Mouse (Mus musculus): ENCODE data around the gene Rpl19.
A peak's percentile ranks its signal among the peaks of the same experiment; 100 is the strongest.

Gene Rpl19

GRCm38 (mm10) chr11:97999748-98000147 lies 26.8 kb upstream of the Rpl19 start:
- DNase-seq = no peak

GRCm38 (mm10) chr11:98000378-98001140 lies 26.0 kb upstream of the Rpl19 start:
- DNase-seq = no peak

- no peak for DNase-seq
These were observed 25.1 kb upstream of the Rpl19 start for GRCm38 (mm10) chr11:98001351-98001824.

- no peak for DNase-seq
These were observed 24.5 kb upstream of the Rpl19 start for GRCm38 (mm10) chr11:98001986-98002385.

- DNase-seq = peak; percentile 75
These were observed 23.9 kb upstream of the Rpl19 start for GRCm38 (mm10) chr11:98002627-98003026.

- DNase-seq = no peak
These were observed 23.3 kb upstream of the Rpl19 start for GRCm38 (mm10) chr11:98003171-98003671.

GRCm38 (mm10) chr11:98004161-98004560 lies 22.3 kb upstream of the Rpl19 start:
- no peak for DNase-seq

GRCm38 (mm10) chr11:98005076-98005475 lies 21.4 kb upstream of the Rpl19 start:
- DNase-seq = no peak

- no peak for DNase-seq
These were observed 20.8 kb upstream of the Rpl19 start for GRCm38 (mm10) chr11:98005686-98006085.

GRCm38 (mm10) chr11:98008087-98008486 lies 18.4 kb upstream of the Rpl19 start:
- DNase-seq = no peak

GRCm38 (mm10) chr11:98011716-98012115 lies 14.8 kb upstream of the Rpl19 start:
- DNase-seq = no peak

- DNase-seq = no peak
These were observed 13.7 kb upstream of the Rpl19 start for GRCm38 (mm10) chr11:98012831-98013230.

- DNase-seq = no peak
These were observed 10.3 kb upstream of the Rpl19 start for GRCm38 (mm10) chr11:98016177-98016576.

- no peak for DNase-seq
These were observed 9.7 kb upstream of the Rpl19 start for GRCm38 (mm10) chr11:98016824-98017223.

- no peak for DNase-seq
These were observed 8.3 kb upstream of the Rpl19 start for GRCm38 (mm10) chr11:98018222-98018621.

GRCm38 (mm10) chr11:98018858-98019641 lies 7.5 kb upstream of the Rpl19 start:
- DNase-seq = no peak

GRCm38 (mm10) chr11:98019883-98020610 lies 6.5 kb upstream of the Rpl19 start:
- no peak for DNase-seq

- no peak for DNase-seq
These were observed 5.8 kb upstream of the Rpl19 start for GRCm38 (mm10) chr11:98020710-98021109.

GRCm38 (mm10) chr11:98021118-98021517 lies 5.4 kb upstream of the Rpl19 start:
- DNase-seq = no peak

GRCm38 (mm10) chr11:98021565-98022252 lies 4.8 kb upstream of the Rpl19 start:
- no peak for DNase-seq

GRCm38 (mm10) chr11:98022253-98022554 lies 4.3 kb upstream of the Rpl19 start:
- DNase-seq = no peak

GRCm38 (mm10) chr11:98022555-98023371 lies 3.7 kb upstream of the Rpl19 start, which contains the start of gene Cacnb1:
TSS of gene Cacnb1 (minus strand) at chr11:98023034.
- DNase-seq = peak; percentile 68

All from kidney, adult 18-20 months (tissue).